14 mouse cellular contexts compared by ENCODE assay signal in genomic region chr11:3328806-3329775, GRCm38 (mm10). TPM values are rescaled to one million over a fixed set of nuclear protein-coding genes. Genes with fewer than 3 reads are reported as not detected.
DNase-seq lines count a peak whose midpoint lies in the region; TF ChIP-seq lines count a peak whose summit lies in the region.
"Had no signal": no experiment of that assay in that cellular context is flagged by ENCODE, and none has a peak within 500 bp of the region (broad histone marks: within the 10 kb centered on the region; RNA-seq: fewer than 3 reads in every experiment).

No protein-coding gene starts in this region.

- 0 out of 2 replicates have a peak overlapping the region, but pooled peaks have one; percentile 27 for H3K4me3 ChIP-seq in E14TG2a.4 (replicated peaks; ENCODE audit: low read length)
- H3K4me3 ChIP-seq: lung, embryonic 15.5 days; midbrain, embryonic 10.5 days had no signal

- DNase-seq in heart, adult 11 months = peak; percentile 91
- DNase-seq in heart, adult 9 months (ENCODE audit: low spot score in 2 of 2) = no peak
- peak; percentile 35 for DNase-seq in ovary, adult 18-20 months (ENCODE audit: low spot score)
- no peak for DNase-seq in ovary, postnatal 14 days (ENCODE audit: low spot score)
- DNase-seq in induced T-regulatory cell, adult 2 months (ENCODE audit: low read depth) = peak; percentile 38
- no peak for DNase-seq in left cerebral cortex, postnatal 14 days (ENCODE audit: low spot score in 2 of 2)
- DNase-seq: adrenal gland, postnatal 10 days; cerebellum, adult 11 months; kidney, postnatal 14 days; layer of hippocampus, postnatal 36 days had no signal

- H3K36me3 ChIP-seq in E14TG2a.4 (ENCODE audit: insufficient read depth, low read length) = peaks cover 10% of the 10 kb centered on the region; the same call in 1 of the 2 replicates
- H3K36me3 ChIP-seq: lung, embryonic 15.5 days had no signal

- H3K27me3 ChIP-seq in E14TG2a.4 (ENCODE audit: insufficient read depth, low read length) = peaks cover 9% of the 10 kb centered on the region; the same call in 1 of the 2 replicates
- H3K27me3 ChIP-seq: CH12.LX; lung, embryonic 15.5 days had no signal

- TF ChIP-seq CTCF in E14TG2a.4 (conservative IDR thresholded peaks at IDR 0.05; ENCODE audit: low read length) = no peak

- H3K9me3 ChIP-seq in E14TG2a.4 (ENCODE audit: low read length) = no peaks in the 10 kb centered on the region
- H3K9me3 ChIP-seq: lung, embryonic 15.5 days; midbrain, embryonic 10.5 days had no signal

- peaks cover 51% of the 10 kb centered on the region for H3K4me1 ChIP-seq in E14TG2a.4 (replicated peaks; ENCODE audit: low read depth, low read length)

- intact Hi-C loops in left cerebral cortex, postnatal 14 days (cut with DNase I) = no loop called here

RNA-seq across cellular contexts. Expression of gene Pik3ip1, which starts 1.1 kb away (rescaled TPM):
- 10 to 100 TPM; 25.7 to 26.5 TPM for total RNA-seq in left cerebral cortex, postnatal 14 days (2021)

RNA-seq across cellular contexts. Expression of gene Patz1, which starts 40.4 kb away (rescaled TPM):
- total RNA-seq in left cerebral cortex, postnatal 14 days (2021) = 10 to 100 TPM; 39.6 to 43.0 TPM

Comparison
In these comparisons a context has a peak if more than half of its experiments do, and no peak if none do; other contexts are left out.
1. DNase-seq: peak in heart, adult 11 months (single experiment), ovary, adult 18-20 months (single experiment) and induced T-regulatory cell, adult 2 months (single experiment); none in heart, adult 9 months (0 of 2), ovary, postnatal 14 days (single experiment) and left cerebral cortex, postnatal 14 days (0 of 2).